Mouse (Mus musculus): Measurements from ENCODE around the gene Pptc7. TPM values are rescaled to one million over a fixed set of nuclear protein-coding genes. Genes with fewer than 3 reads are reported as not detected.

Pptc7 gene
- polyA plus RNA-seq, 3 experiments from 2014 or later = 9.6 to 21.6 (median 20.9) TPM

DNA sequence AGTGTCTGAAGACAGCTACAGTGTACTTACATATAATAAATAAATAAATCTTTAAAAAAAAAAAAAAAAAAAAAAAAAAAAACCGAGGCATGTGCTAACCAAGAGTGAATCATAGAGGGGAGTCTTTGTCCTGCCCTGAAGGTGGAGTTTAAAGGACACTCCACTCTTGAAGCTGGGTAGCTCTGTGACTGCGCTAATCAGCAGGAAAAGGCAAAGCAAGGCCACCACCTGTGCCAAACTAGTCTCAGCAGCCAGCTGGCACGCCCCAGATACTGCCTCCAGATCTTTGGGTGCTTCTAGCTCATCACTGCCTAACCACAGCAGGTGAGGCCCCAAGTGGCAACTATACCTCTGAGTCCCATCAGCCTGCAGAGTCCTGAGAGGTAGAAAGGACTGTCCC, 50.5 kb downstream of the Pptc7 start:
- ATAC-seq = no peak

DNA sequence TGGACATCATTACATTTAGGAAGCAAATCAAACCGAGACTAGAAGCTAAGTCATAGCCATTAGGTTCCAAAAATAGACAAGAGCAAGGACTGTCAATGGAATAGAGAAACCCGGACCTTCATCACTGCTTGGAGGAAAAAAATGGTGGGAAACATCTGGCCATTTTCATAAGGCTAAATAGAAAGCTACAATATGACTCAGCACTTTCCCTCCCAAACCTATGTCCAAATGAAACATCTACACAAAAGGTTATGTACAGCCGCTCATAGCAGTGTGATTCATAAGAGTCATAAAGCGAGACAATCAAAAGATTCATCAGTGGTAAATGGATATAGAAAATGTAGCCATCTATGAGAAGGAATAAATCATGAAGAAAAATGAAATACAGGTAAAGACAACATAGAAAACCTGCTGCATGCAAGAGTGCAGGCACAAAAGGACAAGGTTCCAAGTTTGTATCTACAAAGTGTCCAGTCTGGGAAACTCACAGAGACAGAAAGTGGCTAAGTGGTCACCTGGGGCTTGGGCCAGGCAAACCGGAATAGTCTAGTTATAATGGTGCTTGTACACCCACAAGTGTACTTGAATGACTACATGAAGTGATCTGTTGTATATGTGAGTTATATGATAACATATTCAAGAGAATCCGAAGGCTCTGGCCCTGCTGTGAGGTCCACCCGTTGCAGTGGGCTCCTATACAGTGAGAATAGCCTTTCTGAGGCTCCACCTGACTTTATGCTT, 52.6 kb downstream of the Pptc7 start:
- no peak for ATAC-seq

DNA sequence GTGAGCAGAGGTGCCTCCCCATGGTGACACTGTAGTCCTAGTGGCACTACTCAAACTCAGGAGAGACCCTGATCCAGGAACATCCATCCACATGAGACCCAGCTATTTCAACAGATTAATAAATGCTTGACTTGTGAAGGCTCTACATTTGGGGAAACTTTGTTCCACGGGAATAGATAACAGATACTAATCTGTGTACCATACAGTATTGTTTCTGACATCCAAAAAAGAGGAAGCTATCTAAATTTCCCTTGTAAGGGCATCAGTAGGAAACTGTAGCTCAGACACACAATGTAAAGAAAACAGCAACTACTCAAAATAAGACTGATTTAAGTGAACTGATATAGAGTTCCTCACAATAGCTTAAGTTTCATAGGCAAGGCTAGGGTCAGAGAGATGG, 58.7 kb downstream of the Pptc7 start:
- ATAC-seq = no peak

DNA sequence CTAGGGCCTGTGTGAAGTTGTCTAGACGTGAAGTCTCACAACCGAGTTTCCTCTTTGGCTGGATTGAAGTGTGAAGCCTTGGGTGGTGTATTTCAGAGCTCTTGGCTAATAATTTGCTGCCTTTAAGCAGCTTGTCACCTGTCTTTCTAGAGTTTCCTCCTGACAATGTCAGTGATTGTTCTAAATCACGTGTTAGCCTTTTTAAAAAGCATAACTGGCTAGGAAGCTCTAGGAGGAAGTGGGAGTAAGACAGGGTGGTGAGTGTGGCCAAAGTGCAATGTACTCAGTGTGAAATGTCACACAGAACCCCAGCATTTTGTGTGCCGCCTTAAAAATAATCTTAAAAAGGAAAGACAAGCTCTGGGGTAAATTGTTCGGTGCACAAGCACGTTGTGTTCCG, 59.6 kb downstream of the Pptc7 start:
- no peak for ATAC-seq

DNA sequence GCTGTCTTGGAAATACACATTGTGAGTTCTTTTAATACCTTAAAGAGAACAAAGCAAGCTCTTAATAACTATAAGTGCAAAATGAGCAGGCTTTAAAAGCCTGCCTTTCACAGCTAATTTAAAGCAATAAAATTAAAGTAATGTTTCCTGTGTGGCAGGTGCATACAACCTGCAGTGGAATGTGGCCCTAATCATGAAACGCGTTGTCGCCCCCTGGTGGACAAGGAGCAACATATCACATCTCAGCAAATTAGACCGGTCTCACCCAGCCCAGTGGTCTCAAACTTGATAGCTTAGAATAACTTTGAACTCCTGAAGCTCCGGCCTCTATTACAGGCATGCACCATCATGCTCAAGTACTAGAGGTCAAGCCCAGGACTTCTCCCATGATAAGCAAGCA, 60.1 kb downstream of the Pptc7 start:
- ATAC-seq = peak; percentile 50

DNA sequence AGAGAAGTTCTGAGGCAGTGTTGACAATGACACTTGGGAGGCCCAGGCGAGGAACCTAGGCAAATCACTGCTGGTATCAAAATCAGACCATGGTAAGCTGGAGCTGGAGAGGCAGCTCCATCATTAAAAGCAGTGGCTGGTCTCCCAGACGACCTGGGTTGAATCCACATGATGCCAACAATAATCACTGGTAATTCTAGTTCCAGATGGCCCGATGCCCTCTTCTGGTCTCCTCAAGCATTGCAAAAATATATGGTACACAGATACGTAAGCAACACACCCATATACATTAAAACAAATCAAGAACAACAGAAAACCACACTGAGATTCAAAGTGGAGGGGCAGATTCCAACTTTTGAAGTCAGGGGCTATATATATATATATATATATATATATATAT, 61.6 kb downstream of the Pptc7 start:
- ATAC-seq = no peak

DNA sequence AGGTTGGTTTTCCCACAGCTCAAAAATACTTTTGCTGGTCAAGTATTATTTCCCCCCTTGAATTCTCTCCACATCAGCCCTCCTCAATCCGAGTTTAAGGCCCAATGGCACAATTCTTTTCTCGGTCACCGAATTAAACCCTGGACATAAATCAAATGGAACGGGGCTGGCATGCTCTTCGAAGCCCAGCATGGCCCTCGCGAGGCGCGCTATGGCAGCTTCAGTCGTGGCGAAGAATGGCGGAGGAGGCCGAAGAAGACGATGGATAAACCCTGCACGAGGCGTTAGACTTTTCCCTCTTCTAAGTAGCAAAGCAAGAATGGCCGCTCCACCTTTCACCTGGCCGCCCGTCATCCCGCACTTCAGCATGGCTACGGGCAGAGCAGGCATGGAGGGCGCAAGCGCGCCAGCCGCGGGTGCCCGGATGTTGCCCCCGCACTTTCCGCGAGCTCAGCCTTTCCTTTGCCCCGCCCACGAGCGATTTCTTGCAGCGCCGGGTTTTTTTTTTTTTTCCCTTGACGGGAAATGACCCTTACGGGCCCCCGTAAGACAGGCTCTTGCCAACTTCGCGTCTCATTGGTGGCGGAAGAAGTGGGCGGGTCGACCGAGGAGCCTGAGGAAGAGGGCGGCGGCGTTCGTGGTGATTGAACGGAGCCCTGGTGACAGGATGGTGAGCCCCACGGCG, 69.8 kb downstream of the Pptc7 start, which contains the start of the genes Rad9b and Vps29:
Gene Rad9b (minus strand): TSS at position 427 of the 685 bp plus-strand sequence.
Gene Vps29 (plus strand): TSS at position 563 of the 685 bp plus-strand sequence.
- ATAC-seq = peak; percentile 98

DNA sequence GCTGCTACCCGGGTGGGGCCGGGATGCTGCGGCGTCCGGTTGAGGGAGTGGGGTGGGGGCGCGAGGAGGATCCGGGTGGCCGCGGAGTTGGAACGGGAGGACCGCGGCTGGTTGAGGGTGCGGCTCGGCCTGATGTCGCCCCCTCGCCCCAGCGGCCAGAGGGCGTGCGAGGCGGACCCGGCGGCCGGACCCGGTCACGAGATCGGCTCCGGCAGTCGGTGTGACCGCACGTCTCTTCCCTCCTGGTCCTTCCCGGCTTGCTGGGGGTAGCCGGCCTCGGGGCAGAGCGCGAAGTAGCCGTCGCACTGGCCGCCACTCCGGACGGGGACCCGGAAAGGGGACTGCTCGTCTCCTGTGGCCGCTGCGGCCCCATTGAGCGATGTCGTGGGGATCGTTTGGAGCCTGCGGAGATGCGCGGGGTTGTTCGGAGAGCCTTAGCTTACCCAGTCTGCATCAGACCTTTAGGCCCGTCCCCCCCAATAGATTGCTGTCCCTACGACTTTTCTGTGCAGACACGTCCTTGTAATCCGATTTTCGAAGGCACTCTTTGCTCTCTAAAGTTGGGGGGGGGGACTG, 70.4 kb downstream of the Pptc7 start:
- ATAC-seq = no peak

DNA sequence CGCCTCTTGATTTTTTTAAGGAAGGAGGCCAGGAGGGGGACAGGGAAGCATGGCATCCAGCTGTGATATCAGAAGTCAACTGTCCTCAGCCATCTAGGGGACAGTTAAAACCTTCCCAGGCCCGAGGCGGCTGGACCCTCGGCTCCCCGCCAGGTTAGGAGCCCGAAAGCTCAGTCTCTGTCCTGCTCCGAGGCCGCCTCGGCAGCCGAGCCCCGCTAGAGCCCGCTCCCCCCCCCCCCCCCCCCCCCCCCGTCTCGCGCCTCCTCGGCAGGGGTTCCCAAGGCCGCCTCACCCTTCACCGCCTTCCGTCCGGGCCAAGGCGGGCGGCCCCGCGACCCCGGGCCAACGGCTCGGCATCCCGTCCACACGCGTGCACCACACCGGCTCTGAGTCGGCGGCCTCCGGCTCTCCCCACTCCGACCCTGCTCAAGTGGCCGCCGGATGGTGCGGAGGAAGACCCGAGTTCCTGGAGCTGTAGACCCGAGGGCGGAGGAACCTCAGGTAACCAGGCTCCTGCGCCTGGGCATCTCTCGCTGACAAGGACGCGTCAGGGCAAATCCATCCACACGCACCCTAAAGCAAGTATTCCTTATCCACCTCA, 87.5 kb downstream of the Pptc7 start, which contains the start of gene Gpn3:
Gene Gpn3 (plus strand): TSS at position 286 of the 601 bp plus-strand sequence.
- peak; percentile 44 for ATAC-seq

DNA sequence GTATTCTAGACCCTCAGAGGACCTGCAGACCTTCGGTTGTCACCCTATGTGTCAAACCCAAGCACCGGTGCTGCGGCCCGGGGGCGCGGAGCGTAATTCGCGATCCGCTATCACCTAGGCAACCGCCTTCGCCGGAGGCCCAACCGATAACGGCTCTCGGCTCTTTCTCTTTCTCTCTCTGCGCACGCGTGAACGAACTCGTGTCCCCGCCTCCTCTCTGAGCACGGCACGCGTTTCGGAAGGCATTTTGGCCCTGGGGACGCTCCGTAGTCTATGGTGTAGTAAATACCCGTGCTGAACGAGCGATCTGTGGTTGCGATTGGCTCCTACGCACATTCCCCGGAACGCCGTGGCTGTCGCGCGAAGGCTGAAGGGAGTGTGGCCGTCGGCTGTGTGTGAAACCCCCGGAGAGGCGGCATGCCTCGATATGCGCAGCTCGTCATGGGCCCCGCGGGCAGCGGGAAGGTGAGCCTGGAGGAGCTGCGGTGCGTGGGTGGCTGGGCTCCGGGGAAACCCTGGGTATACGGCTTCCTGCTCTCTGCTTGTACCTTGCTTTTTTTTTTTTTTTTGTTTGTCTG, 88.1 kb downstream of the Pptc7 start, which contains the start of gene Fam216a:
Gene Fam216a (minus strand): TSS at position 173 of the 578 bp plus-strand sequence.
- ATAC-seq = peak; percentile 85

DNA sequence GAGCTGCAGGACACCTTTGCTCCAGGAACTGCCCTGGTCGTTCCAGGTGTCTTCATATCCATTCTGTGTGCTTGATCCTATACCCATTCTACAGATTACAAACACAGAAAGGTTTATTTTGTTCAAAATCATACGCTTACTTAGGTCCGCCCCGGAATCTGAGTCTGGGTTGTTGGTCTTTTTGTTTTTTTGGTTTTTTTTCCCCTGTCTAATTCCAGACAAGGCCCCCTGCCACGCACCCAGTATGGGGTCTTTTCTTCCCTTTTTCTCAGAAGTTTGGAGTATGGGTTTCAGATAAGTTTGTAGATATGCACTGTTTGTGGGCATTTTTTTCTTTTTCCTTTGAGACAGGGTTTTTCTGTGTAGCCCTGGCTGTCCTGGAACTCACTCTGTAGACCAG, 88.7 kb downstream of the Pptc7 start:
- no peak for ATAC-seq

Other genes starting within 250 kb of the Pptc7 start
- gene Cux2, start 234.3 kb upstream of the Pptc7 start, polyA plus RNA-seq (2017; shearing (Covaris generic)) = under 1 TPM in 1 of 3 experiments, not detected in 2; 0.09 TPM
- under 1 TPM in 1 of 3 experiments, not detected in 2; 0.41 TPM for gene Myl2, start 183.4 kb upstream of the Pptc7 start, polyA plus RNA-seq (2017; shearing (Covaris generic))
- under 1 TPM in 2 of 3 experiments, not detected in 1; 0.26 to 0.63 TPM for gene Ccdc63, start 143.5 kb upstream of the Pptc7 start, polyA plus RNA-seq (2017; shearing (Covaris generic))
- 10 to 100 TPM; 57.8 to 90.1 (median 81.4) TPM for gene Ppp1cc, start 126.1 kb upstream of the Pptc7 start, polyA plus RNA-seq (2017; shearing (Covaris generic))
- gene Hvcn1, start 77.6 kb upstream of the Pptc7 start, polyA plus RNA-seq (2017; shearing (Covaris generic)) = 10 to 100 TPM; 31.9 to 54.2 (median 48.9) TPM
- gene Tctn1, start 19.9 kb upstream of the Pptc7 start, polyA plus RNA-seq (2017; shearing (Covaris generic)) = 1 to 10 TPM in 1 of 3 experiments, under 1 TPM in 2; 0.68 to 1.7 (median 0.90) TPM
- 10 to 100 TPM in 2 of 3 experiments, 1 to 10 TPM in 1; 6.1 to 16.8 (median 13.9) TPM for gene Rad9b, start 69.9 kb downstream of the Pptc7 start, polyA plus RNA-seq (2017; shearing (Covaris generic))
- 100 to 1,000 TPM; 206 to 295 (median 210) TPM for gene Vps29, start 70.0 kb downstream of the Pptc7 start, polyA plus RNA-seq (2017; shearing (Covaris generic))
- gene Gpn3, start 87.5 kb downstream of the Pptc7 start, polyA plus RNA-seq (2017; shearing (Covaris generic)) = 10 to 100 TPM; 42.4 to 69.7 (median 60.2) TPM
- 1 to 10 TPM; 7.3 to 9.4 (median 7.9) TPM for gene Fam216a, start 88.0 kb downstream of the Pptc7 start, polyA plus RNA-seq (2017; shearing (Covaris generic))
- gene Arpc3, start 107.5 kb downstream of the Pptc7 start, polyA plus RNA-seq (2017; shearing (Covaris generic)) = 100 to 1,000 TPM; 331 to 710 (median 523) TPM
- 10 to 100 TPM; 12.5 to 18.2 (median 16.3) TPM for gene Anapc7, start 137.3 kb downstream of the Pptc7 start, polyA plus RNA-seq (2017; shearing (Covaris generic))
- gene Atp2a2, start 217.9 kb downstream of the Pptc7 start, polyA plus RNA-seq (2017; shearing (Covaris generic)) = 10 to 100 TPM; 12.5 to 16.2 (median 13.1) TPM

All from inflammation-experienced regulatory T-cells, adult 6 months (primary cell).